In genomic region chr12:65942166-65942565, GRCm38 (mm10) we compare ENCODE assay signal across 16 mouse cellular contexts.
A peak's percentile ranks its signal among the peaks of the same experiment; 100 is the strongest.
DNase-seq lines count a peak whose midpoint lies in the region; ATAC-seq and TF ChIP-seq lines count a peak whose summit lies in the region.
"Had no signal": no experiment of that assay in that cellular context is flagged by ENCODE, and none has a peak within 500 bp of the region (broad histone marks: within the 10 kb centered on the region; RNA-seq: fewer than 3 reads in every experiment).

No protein-coding gene starts in this region.

- no peaks in the 10 kb centered on the region for H3K36me3 ChIP-seq in hindbrain, postnatal 0 days (ENCODE audit: insufficient read depth, low read length)
- no peaks in the 10 kb centered on the region for H3K36me3 ChIP-seq in hindbrain, embryonic 16.5 days (ENCODE audit: control insufficient read depth, insufficient read depth, low read length)
- H3K36me3 ChIP-seq in midbrain, postnatal 0 days (ENCODE audit: insufficient read depth, low read length): no peaks in the 10 kb centered on the region
- no peaks in the 10 kb centered on the region for H3K36me3 ChIP-seq in midbrain, embryonic 16.5 days (ENCODE audit: control insufficient read depth, insufficient read depth, low read length)
- H3K36me3 ChIP-seq: embryonic facial prominence, embryonic 13.5 days; hindbrain, embryonic 13.5 days had no signal

- no peak overlapping the region for H3K9ac ChIP-seq in hindbrain, postnatal 0 days (replicated peaks; ENCODE audit: low read length)
- H3K9ac ChIP-seq in hindbrain, embryonic 16.5 days (ENCODE audit: low read depth, low read length): no peak overlapping the region
- H3K9ac ChIP-seq in midbrain, postnatal 0 days (replicated peaks; ENCODE audit: low read length, poor library complexity, severe bottlenecking): no peak overlapping the region
- H3K9ac ChIP-seq in midbrain, embryonic 16.5 days (ENCODE audit: low read depth, low read length): no peak overlapping the region
- H3K9ac ChIP-seq: embryonic facial prominence, embryonic 13.5 days; forebrain, embryonic 13.5 days; hindbrain, embryonic 13.5 days had no signal

- H3K27me3 ChIP-seq in hindbrain, postnatal 0 days (ENCODE audit: insufficient read depth, low read length): no peaks in the 10 kb centered on the region
- H3K27me3 ChIP-seq in hindbrain, embryonic 16.5 days (replicated peaks; ENCODE audit: control insufficient read depth, insufficient read depth, low read length): no peaks in the 10 kb centered on the region
- H3K27me3 ChIP-seq in midbrain, postnatal 0 days (ENCODE audit: insufficient read depth, low read length): no peaks in the 10 kb centered on the region
- H3K27me3 ChIP-seq in midbrain, embryonic 16.5 days (ENCODE audit: control insufficient read depth, insufficient read depth, low read depth, low read length): no peaks in the 10 kb centered on the region
- H3K27me3 ChIP-seq: embryonic facial prominence, embryonic 13.5 days; forebrain, embryonic 13.5 days; hindbrain, embryonic 13.5 days had no signal

- no peak overlapping the region for H3K27ac ChIP-seq in hindbrain, postnatal 0 days
- H3K27ac ChIP-seq in hindbrain, embryonic 16.5 days (ENCODE audit: low read depth, low read length): no peak overlapping the region
- H3K27ac ChIP-seq in midbrain, postnatal 0 days (ENCODE audit: low read depth, low read length): no peak overlapping the region
- no peak overlapping the region for H3K27ac ChIP-seq in midbrain, embryonic 16.5 days (ENCODE audit: low read length)
- H3K27ac ChIP-seq: embryonic facial prominence, embryonic 13.5 days; forebrain, embryonic 13.5 days; gastrocnemius, adult 2 months; hindbrain, embryonic 13.5 days had no signal

- H3K4me2 ChIP-seq in hindbrain, postnatal 0 days (ENCODE audit: low read depth, low read length): 0 out of 2 replicates have a peak overlapping the region, but pooled peaks have one; percentile 13
- H3K4me2 ChIP-seq in hindbrain, embryonic 16.5 days (ENCODE audit: low read length): no peak overlapping the region
- no peak overlapping the region for H3K4me2 ChIP-seq in midbrain, postnatal 0 days (ENCODE audit: low read depth, low read length, poor library complexity, severe bottlenecking)
- no peak overlapping the region for H3K4me2 ChIP-seq in midbrain, embryonic 16.5 days (ENCODE audit: low read length)
- H3K4me2 ChIP-seq: embryonic facial prominence, embryonic 13.5 days; forebrain, embryonic 13.5 days; hindbrain, embryonic 13.5 days had no signal

- WGBS in hindbrain, postnatal 0 days: 63% methylated on average over 4 of the region's 4 CpGs
- 86% methylated on average over 4 of the region's 4 CpGs for WGBS in hindbrain, embryonic 16.5 days
- 79% methylated on average over 4 of the region's 4 CpGs for WGBS in midbrain, postnatal 0 days
- WGBS in midbrain, embryonic 16.5 days: 94% methylated on average over 4 of the region's 4 CpGs

- no peak for ATAC-seq in cerebellum, adult (ENCODE audit: insufficient number of reproducible peaks, low FRiP score, low TSS enrichment)
- ATAC-seq in hindbrain, postnatal 0 days: no peak; the same call in 1 of the 2 replicates
- no peak for ATAC-seq in hindbrain, embryonic 16.5 days
- ATAC-seq in midbrain, postnatal 0 days (ENCODE audit: low FRiP score): no peak
- ATAC-seq in midbrain, embryonic 16.5 days: no peak
- ATAC-seq: forebrain, embryonic 13.5 days; intestine, embryonic 16.5 days had no signal

- no peak overlapping the region for H3K4me3 ChIP-seq in hindbrain, postnatal 0 days (ENCODE audit: low read length)
- H3K4me3 ChIP-seq in hindbrain, embryonic 16.5 days (ENCODE audit: low read length): no peak overlapping the region
- no peak overlapping the region for H3K4me3 ChIP-seq in midbrain, postnatal 0 days (ENCODE audit: low read depth, low read length)
- no peak overlapping the region for H3K4me3 ChIP-seq in midbrain, embryonic 16.5 days (ENCODE audit: low read depth, low read length)
- H3K4me3 ChIP-seq: embryonic facial prominence, embryonic 13.5 days; forebrain, embryonic 13.5 days; gastrocnemius, adult 2 months; hindbrain, embryonic 13.5 days had no signal

- TF ChIP-seq CTCF in hindbrain, postnatal 0 days (IDR thresholded peaks at IDR 0.05; ENCODE audit: low read depth): no peak
- TF ChIP-seq CTCF in midbrain, postnatal 0 days (IDR thresholded peaks at IDR 0.05): no peak

- H3K4me1 ChIP-seq in hindbrain, postnatal 0 days (ENCODE audit: insufficient read depth, low read length): no peaks in the 10 kb centered on the region
- no peaks in the 10 kb centered on the region for H3K4me1 ChIP-seq in hindbrain, embryonic 16.5 days (ENCODE audit: control insufficient read depth, insufficient read depth, low read depth, low read length)
- H3K4me1 ChIP-seq in midbrain, postnatal 0 days (ENCODE audit: insufficient read depth, low read length): no peaks in the 10 kb centered on the region
- H3K4me1 ChIP-seq in midbrain, embryonic 16.5 days (ENCODE audit: control insufficient read depth, insufficient read depth, low read length): no peaks in the 10 kb centered on the region
- H3K4me1 ChIP-seq: embryonic facial prominence, embryonic 13.5 days; forebrain, embryonic 13.5 days; hindbrain, embryonic 13.5 days had no signal

- no peaks in the 10 kb centered on the region for H3K9me3 ChIP-seq in hindbrain, postnatal 0 days (ENCODE audit: low read length)
- no peaks in the 10 kb centered on the region for H3K9me3 ChIP-seq in hindbrain, embryonic 16.5 days (ENCODE audit: control insufficient read depth, low read length)
- H3K9me3 ChIP-seq in midbrain, postnatal 0 days (ENCODE audit: low read length): no peaks in the 10 kb centered on the region
- H3K9me3 ChIP-seq in midbrain, embryonic 16.5 days (replicated peaks; ENCODE audit: control insufficient read depth, low read length, poor library complexity, severe bottlenecking): no peaks in the 10 kb centered on the region
- H3K9me3 ChIP-seq: embryonic facial prominence, embryonic 13.5 days; forebrain, embryonic 13.5 days; hindbrain, embryonic 13.5 days had no signal

- DNase-seq in cerebellum, postnatal 10 days: peak; percentile 47 to 60
- DNase-seq in hindbrain, postnatal 0 days (ENCODE audit: low spot score): peak; percentile 54
- DNase-seq in midbrain, postnatal 0 days (ENCODE audit: low spot score): peak; percentile 36
- DNase-seq in urinary bladder, adult 2 months (ENCODE audit: low spot score): no peak
- DNase-seq: adrenal gland, adult 2 months; gastrocnemius, adult 2 months; gastrocnemius, postnatal 25 days; heart, adult 11 months; kidney, adult 2 months had no signal
